Mouse (Mus musculus) heart, embryonic 11.5 days (tissue): ENCODE measurements around the gene Ptdss2. TPM values are rescaled to one million over a fixed set of nuclear protein-coding genes. Genes with fewer than 3 reads are reported as not detected.

Source experiments
- ATAC-seq: fragments of 200-750 bp; cut with Nextera tagmentation; replicated peaks from 2 replicates; pipeline ENCODE4 v1.8.0; 2017; ENCODE audit warnings: moderate library complexity; ENCODE audit not compliant: insufficient number of reproducible peaks, low FRiP score, low TSS enrichment
- H3K27ac ChIP-seq: fragments of 300-500 bp; sonication (generic); 2 replicates; pipeline ENCODE4 v1.5.1; 2014; ENCODE audit warnings: mild to moderate bottlenecking, low read depth, low read length
- H3K27me3 ChIP-seq: fragments of 300-500 bp; sonication (generic); 2 replicates; pipeline ENCODE4 v1.6.1; 2014; ENCODE audit warnings: mild to moderate bottlenecking, low read length, mixed read lengths; ENCODE audit not compliant: control insufficient read depth, insufficient read depth
- H3K36me3 ChIP-seq: fragments of 300-500 bp; sonication (generic); 2 replicates; pipeline ENCODE4 v1.6.1; 2014; ENCODE audit warnings: mild to moderate bottlenecking, low read length, moderate library complexity, mixed read lengths; ENCODE audit not compliant: control insufficient read depth, insufficient read depth
- H3K4me1 ChIP-seq: fragments of 300-500 bp; sonication (generic); 2 replicates; pipeline ENCODE4 v1.6.1; 2014; ENCODE audit warnings: low read length; ENCODE audit not compliant: control insufficient read depth, insufficient read depth
- H3K4me2 ChIP-seq: fragments of 300-500 bp; sonication (generic); 2 replicates; pipeline ENCODE4 v1.6.1; 2014; ENCODE audit warnings: mild to moderate bottlenecking, moderate library complexity
- H3K4me3 ChIP-seq: fragments of 300-500 bp; sonication (generic); 2 replicates; pipeline ENCODE4 v1.5.1; 2014; ENCODE audit warnings: low read depth, low read length
- H3K9ac ChIP-seq: fragments of 300-500 bp; sonication (generic); 2 replicates; pipeline ENCODE4 v1.6.1; 2014; ENCODE audit warnings: mild to moderate bottlenecking, low read depth, low read length, moderate library complexity
- H3K9me3 ChIP-seq: fragments of 300-500 bp; sonication (generic); replicated peaks from 2 replicates; pipeline ENCODE4 v1.6.1; 2016; ENCODE audit warnings: low read length; ENCODE audit not compliant: control insufficient read depth
- WGBS: fragments of 180-500 bp; shearing (Covaris S2); extraction: QIAGEN DNeasy Blood & Tissue Kit; methylation state at CpG from one replicate; pipeline ENCODE4 v1.1.7; 2014; ENCODE audit not compliant: insufficient replicate concordance; 5-methylcytosine and 5-hydroxymethylcytosine counted together
- polyA plus RNA-seq: library from polyadenylated mRNA; unstranded; fragments of >200 nt; fragmentation: Nextera tagmentation; extraction: Ambion mirVana; gene quantifications from 2 replicates; pipeline ENCODE4 v1.2.1, GENCODE M21; 2014

Ptdss2 gene
- polyA plus RNA-seq, 1 experiment from 2014 or later = 65.0 TPM

DNA sequence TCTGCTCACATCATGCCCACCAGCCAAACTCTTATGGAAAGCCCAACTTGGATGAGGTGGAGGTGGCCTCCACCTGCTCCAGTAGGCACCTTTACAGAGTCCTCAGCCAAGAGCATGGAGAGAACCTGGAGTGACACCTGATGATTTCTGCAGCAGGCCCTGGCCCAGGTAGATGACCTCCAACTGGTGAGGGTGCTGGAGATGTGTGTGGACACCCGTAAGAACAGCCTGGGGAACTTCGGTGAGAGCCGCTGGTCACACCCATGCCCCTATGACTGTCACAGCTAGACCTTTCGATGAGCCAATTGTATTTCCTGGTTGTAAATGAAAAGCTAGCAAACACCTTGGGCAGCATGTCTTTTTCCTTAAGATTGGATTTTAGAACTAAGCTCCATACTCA is 75.9 kb downstream of the Ptdss2 start:
- no peak overlapping the region for H3K4me3 ChIP-seq
- H3K9me3 ChIP-seq = no peaks in the 10 kb centered on the region
- H3K27me3 ChIP-seq = no peaks in the 10 kb centered on the region
- no peaks in the 10 kb centered on the region for H3K36me3 ChIP-seq
- WGBS = 82% methylated on average over 4 of the region's 4 CpGs
- no peak overlapping the region for H3K4me2 ChIP-seq
- H3K27ac ChIP-seq = no peak overlapping the region
- H3K4me1 ChIP-seq = peaks cover 6% of the 10 kb centered on the region; the same call in 1 of the 2 replicates
- no peak overlapping the region for H3K9ac ChIP-seq
- ATAC-seq = no peak

DNA sequence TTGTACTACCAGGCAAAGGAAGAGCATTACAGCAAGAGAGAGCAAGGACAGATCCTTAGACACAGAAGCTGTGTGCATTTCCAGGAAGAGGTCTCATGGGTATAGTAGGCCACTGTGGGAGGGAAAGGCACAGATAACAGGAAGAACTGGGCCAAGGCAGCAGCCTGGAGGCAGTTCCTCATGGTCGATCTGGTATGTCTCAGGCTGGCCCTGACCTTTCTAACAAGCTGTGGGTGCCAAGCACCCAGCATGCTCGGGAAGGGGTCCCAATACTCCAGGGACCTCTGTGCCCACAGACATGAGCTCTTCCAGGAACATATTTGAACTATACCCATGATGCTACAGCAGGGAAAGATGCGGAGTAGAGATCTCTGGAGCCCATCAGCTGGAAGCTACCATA is 82.4 kb downstream of the Ptdss2 start:
- 74% methylated on average over 3 of the region's 3 CpGs for WGBS

GRCm38 (mm10) chr7:141205504-141205903 is 83.3 kb downstream of the Ptdss2 start:
- Histone ChIP-seq H3K9ac (no peak overlapping the region; the same call in 1 of the 2 replicates), H3K4me2 (no peak overlapping the region), H3K4me1 (peaks cover 5% of the 10 kb centered on the region; the same call in 1 of the 2 replicates), H3K4me3 (no peak overlapping the region), H3K27ac (no peak overlapping the region), H3K27me3 (peaks cover 3% of the 10 kb centered on the region; the same call in 1 of the 2 replicates), H3K36me3 (no peaks in the 10 kb centered on the region), H3K9me3 (no peaks in the 10 kb centered on the region)
- 88% methylated on average over 5 of the region's 5 CpGs for WGBS
- no peak for ATAC-seq

More for the DNA sequence above, 82.4 kb downstream of the Ptdss2 start:
- H3K36me3 ChIP-seq = no peaks in the 10 kb centered on the region
- H3K4me2 ChIP-seq = no peak overlapping the region
- no peak for ATAC-seq
- H3K9me3 ChIP-seq = no peaks in the 10 kb centered on the region
- no peak overlapping the region for H3K9ac ChIP-seq
- peaks cover 3% of the 10 kb centered on the region; the same call in 1 of the 2 replicates for H3K27me3 ChIP-seq
- no peaks in the 10 kb centered on the region; the same call in 1 of the 2 replicates for H3K4me1 ChIP-seq
- no peak overlapping the region for H3K4me3 ChIP-seq
- no peak overlapping the region for H3K27ac ChIP-seq

- 82% methylated on average over 18 of the region's 18 CpGs for WGBS
- Histone ChIP-seq H3K27ac (no peak overlapping the region), H3K9me3 (no peaks in the 10 kb centered on the region), H3K4me2 (no peak overlapping the region), H3K27me3 (peaks cover 3% of the 10 kb centered on the region; the same call in 1 of the 2 replicates), H3K4me1 (peaks cover 5% of the 10 kb centered on the region), H3K4me3 (no peak overlapping the region), H3K9ac (no peak overlapping the region), H3K36me3 (no peaks in the 10 kb centered on the region)
- no peak for ATAC-seq
These were observed 84.2 kb downstream of the Ptdss2 start for GRCm38 (mm10) chr7:141206182-141206937.

Other genes with a start within 250 kb of the Ptdss2 start
- gene Psmd13, start 240.4 kb upstream of the Ptdss2 start, polyA plus RNA-seq = 102 and 139 TPM in 2 replicates
- 31.9 and 34.8 TPM in 2 replicates for gene Sirt3, start 240.1 kb upstream of the Ptdss2 start, polyA plus RNA-seq
- 69.2 and 75.4 TPM in 2 replicates for gene Cox8b, start 221.9 kb upstream of the Ptdss2 start, polyA plus RNA-seq
- not detected in 2 replicates for gene Nlrp6, start 201.5 kb upstream of the Ptdss2 start, polyA plus RNA-seq
- gene Pgghg, start 181.0 kb upstream of the Ptdss2 start, polyA plus RNA-seq = 11.1 and 12.0 TPM in 2 replicates
- gene Ifitm5, start 172.1 kb upstream of the Ptdss2 start, polyA plus RNA-seq = 0.34 TPM in 1 of 2 replicates, not detected in the other
- gene Gm45717, start 166.4 kb upstream of the Ptdss2 start, polyA plus RNA-seq = 0.46 TPM in 1 of 2 replicates, not detected in the other
- gene Ifitm2, start 166.4 kb upstream of the Ptdss2 start, polyA plus RNA-seq = 420 and 429 TPM in 2 replicates
- 4.8 and 7.6 TPM in 2 replicates for gene Ifitm1, start 155.2 kb upstream of the Ptdss2 start, polyA plus RNA-seq
- 32.5 and 36.2 TPM in 2 replicates for gene Ifitm3, start 111.6 kb upstream of the Ptdss2 start, polyA plus RNA-seq
- 0.26 TPM in 1 of 2 replicates, not detected in the other for gene Ifitm6, start 104.5 kb upstream of the Ptdss2 start, polyA plus RNA-seq
- not detected in 2 replicates for gene Gm17387, start 93.3 kb upstream of the Ptdss2 start, polyA plus RNA-seq
- gene B4galnt4, start 61.3 kb upstream of the Ptdss2 start, polyA plus RNA-seq = 1.4 and 2.6 TPM in 2 replicates
- 0.67 and 0.68 TPM in 2 replicates for gene Pkp3, start 44.2 kb upstream of the Ptdss2 start, polyA plus RNA-seq
- gene Sigirr, start 21.8 kb upstream of the Ptdss2 start, polyA plus RNA-seq = 2.3 and 3.0 TPM in 2 replicates
- 0.31 TPM in 1 of 2 replicates, not detected in the other for gene Ano9, start 4.6 kb upstream of the Ptdss2 start, polyA plus RNA-seq
- 95.3 and 103 TPM in 2 replicates for gene Rnh1, start 50.5 kb downstream of the Ptdss2 start, polyA plus RNA-seq
- gene Hras, start 71.6 kb downstream of the Ptdss2 start, polyA plus RNA-seq = 73.1 and 80.9 TPM in 2 replicates
- 1.6 TPM in 2 replicates for gene Lrrc56, start 71.8 kb downstream of the Ptdss2 start, polyA plus RNA-seq
- gene Lmntd2, start 91.7 kb downstream of the Ptdss2 start, polyA plus RNA-seq = 0.46 and 0.99 TPM in 2 replicates
- gene Rassf7, start 93.5 kb downstream of the Ptdss2 start, polyA plus RNA-seq = 14.3 and 17.5 TPM in 2 replicates
- 50.2 and 51.1 TPM in 2 replicates for gene Phrf1, start 106.4 kb downstream of the Ptdss2 start, polyA plus RNA-seq
- gene Irf7, start 144.1 kb downstream of the Ptdss2 start, polyA plus RNA-seq = 0.99 and 1.2 TPM in 2 replicates
- gene Cdhr5, start 154.4 kb downstream of the Ptdss2 start, polyA plus RNA-seq = not detected in 2 replicates
- gene Sct, start 156.8 kb downstream of the Ptdss2 start, polyA plus RNA-seq = 2.2 and 3.0 TPM in 2 replicates
- gene Drd4, start 169.6 kb downstream of the Ptdss2 start, polyA plus RNA-seq = 0.10 and 0.17 TPM in 2 replicates
- gene Deaf1, start 205.3 kb downstream of the Ptdss2 start, polyA plus RNA-seq = 40.2 and 42.5 TPM in 2 replicates
- gene Tmem80, start 205.4 kb downstream of the Ptdss2 start, polyA plus RNA-seq = 17.9 and 23.6 TPM in 2 replicates
- gene Eps8l2, start 216.5 kb downstream of the Ptdss2 start, polyA plus RNA-seq = 0.51 and 0.82 TPM in 2 replicates